Mouse (Mus musculus) neural tube, embryonic 12.5 days (tissue): ENCODE measurements around the gene Gngt2. TPM values are rescaled to one million over a fixed set of nuclear protein-coding genes. Genes with fewer than 3 reads are reported as not detected.

Experiments
- ATAC-seq: fragments of 200-750 bp; cut with Nextera tagmentation; 2 replicates; pipeline ENCODE4 v1.8.0; 2017; ENCODE audit warnings: low read depth, mild to moderate bottlenecking, moderate TSS enrichment, moderate library complexity; ENCODE audit not compliant: low FRiP score
- H3K27ac ChIP-seq: fragments of 300-500 bp; sonication (generic); 2 replicates; pipeline ENCODE4 v1.5.1; 2016
- H3K27me3 ChIP-seq: fragments of 300-500 bp; sonication (generic); replicated peaks from 2 replicates; pipeline ENCODE4 v1.6.1; 2016; ENCODE audit warnings: mild to moderate bottlenecking
- H3K36me3 ChIP-seq: fragments of 300-500 bp; sonication (generic); 2 replicates; pipeline ENCODE4 v1.6.1; 2016; ENCODE audit warnings: mild to moderate bottlenecking
- H3K4me1 ChIP-seq: fragments of 300-500 bp; sonication (generic); 2 replicates; pipeline ENCODE4 v1.6.1; 2016
- H3K4me2 ChIP-seq: fragments of 300-500 bp; sonication (generic); replicated peaks from 2 replicates; pipeline ENCODE4 v1.6.1; 2016; ENCODE audit warnings: mild to moderate bottlenecking
- H3K4me3 ChIP-seq: fragments of 300-500 bp; sonication (generic); 2 replicates; pipeline ENCODE4 v1.5.1; 2016
- H3K9ac ChIP-seq: fragments of 300-500 bp; sonication (generic); 2 replicates; pipeline ENCODE4 v1.6.1; 2016; ENCODE audit warnings: mild to moderate bottlenecking
- H3K9me3 ChIP-seq: fragments of 300-500 bp; sonication (generic); 2 replicates; pipeline ENCODE4 v1.6.1; 2016; ENCODE audit warnings: mild to moderate bottlenecking
- WGBS: fragments of 180-500 bp; shearing (Covaris S2); methylation state at CpG from one replicate; pipeline ENCODE4 v1.1.7; 2016; 5-methylcytosine and 5-hydroxymethylcytosine counted together
- polyA plus RNA-seq: library from polyadenylated mRNA; unstranded; fragments of >200 nt; fragmentation: Nextera tagmentation; extraction: Ambion mirVana; gene quantifications from 2 replicates; pipeline ENCODE4 v1.2.1, GENCODE M21; 2016

The Gngt2 gene
- polyA plus RNA-seq, 1 experiment from 2014 or later = 5.3 TPM

DNA sequence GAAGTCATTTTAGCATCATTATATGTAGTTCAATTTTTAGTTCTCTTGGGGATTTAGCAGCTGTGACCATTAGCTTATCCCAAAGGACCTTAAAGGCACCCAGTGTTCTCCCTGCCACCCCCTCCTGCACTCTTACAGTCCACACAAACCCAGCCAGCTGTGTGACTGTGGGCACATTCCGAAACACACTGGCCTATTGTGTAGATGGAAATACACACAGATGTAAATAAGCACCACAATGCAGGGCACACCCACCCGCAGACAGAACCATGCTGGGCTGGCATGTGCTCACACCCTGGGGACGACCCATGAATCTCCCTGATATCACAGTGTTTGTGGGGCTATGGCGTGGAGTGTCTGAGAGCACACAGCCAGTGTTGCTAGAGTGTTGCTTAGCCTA lies 24.8 kb upstream of the Gngt2 start:
- no peak overlapping the region for H3K4me2 ChIP-seq
- peaks cover 12% of the 10 kb centered on the region for H3K4me1 ChIP-seq
- no peak for ATAC-seq

DNA sequence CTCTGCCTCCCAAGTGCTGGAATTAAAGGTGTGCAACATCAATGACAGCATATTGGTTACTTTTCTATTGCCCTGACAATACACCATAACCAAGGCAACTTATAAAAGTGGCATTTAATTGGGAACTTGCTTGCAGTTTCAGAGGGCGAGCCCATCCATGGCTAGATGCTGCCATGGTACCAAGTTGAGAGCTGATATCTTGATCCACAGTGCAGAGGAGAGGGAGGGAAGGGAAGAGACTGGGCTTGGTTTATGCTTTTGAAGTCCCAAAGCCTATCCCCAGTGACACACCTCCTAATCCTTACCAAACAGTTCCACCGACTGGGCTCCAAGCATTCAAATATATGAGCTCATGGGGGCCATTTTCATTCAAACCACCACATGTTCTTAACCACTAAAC lies 22.9 kb upstream of the Gngt2 start:
- no peak overlapping the region for H3K4me3 ChIP-seq
- H3K9me3 ChIP-seq = no peaks in the 10 kb centered on the region
- H3K27ac ChIP-seq = no peak overlapping the region
- H3K27me3 ChIP-seq = no peaks in the 10 kb centered on the region; the same call in 1 of the 2 replicates
- no peak overlapping the region for H3K9ac ChIP-seq
- H3K4me1 ChIP-seq = peaks cover 12% of the 10 kb centered on the region
- no peaks in the 10 kb centered on the region for H3K36me3 ChIP-seq
- H3K4me2 ChIP-seq = no peak overlapping the region
- 83% methylated on average over 2 of the region's 2 CpGs for WGBS
- no peak for ATAC-seq

More for the DNA sequence above, 24.8 kb upstream of the Gngt2 start:
- Histone ChIP-seq H3K27me3 (no peaks in the 10 kb centered on the region; the same call in 1 of the 2 replicates), H3K4me3 (no peak overlapping the region), H3K9me3 (peaks cover 7% of the 10 kb centered on the region; the same call in 1 of the 2 replicates), H3K9ac (no peak overlapping the region), H3K27ac (no peak overlapping the region), H3K36me3 (no peaks in the 10 kb centered on the region)
- 51% methylated on average over 4 of the region's 4 CpGs for WGBS

DNA sequence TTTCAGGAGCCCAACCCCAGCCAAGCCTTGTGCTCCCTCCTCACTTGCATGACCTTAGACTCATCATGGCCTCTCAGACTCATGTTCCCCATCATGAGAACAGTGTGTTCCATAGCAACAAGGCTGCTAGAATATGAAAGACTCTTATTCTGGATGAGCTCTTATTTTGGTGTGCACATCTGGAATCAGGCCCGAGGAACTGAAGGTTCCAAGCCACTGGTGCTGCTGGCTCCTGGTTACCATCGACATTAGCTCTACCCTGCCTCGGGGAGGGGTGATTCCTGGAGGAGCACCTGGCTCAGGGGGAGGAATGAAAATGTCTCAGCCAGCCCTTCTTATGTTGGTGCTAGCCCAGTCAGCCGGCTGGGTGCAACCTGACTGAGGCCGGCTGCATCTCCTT lies 22.2 kb upstream of the Gngt2 start:
- ATAC-seq = no peak
- Histone ChIP-seq H3K4me2 (no peak overlapping the region), H3K36me3 (no peaks in the 10 kb centered on the region), H3K4me1 (peaks cover 7% of the 10 kb centered on the region), H3K27ac (no peak overlapping the region), H3K27me3 (no peaks in the 10 kb centered on the region; the same call in 1 of the 2 replicates), H3K9ac (no peak overlapping the region), H3K4me3 (no peak overlapping the region), H3K9me3 (no peaks in the 10 kb centered on the region)
- WGBS = 85% methylated on average over 5 of the region's 5 CpGs

DNA sequence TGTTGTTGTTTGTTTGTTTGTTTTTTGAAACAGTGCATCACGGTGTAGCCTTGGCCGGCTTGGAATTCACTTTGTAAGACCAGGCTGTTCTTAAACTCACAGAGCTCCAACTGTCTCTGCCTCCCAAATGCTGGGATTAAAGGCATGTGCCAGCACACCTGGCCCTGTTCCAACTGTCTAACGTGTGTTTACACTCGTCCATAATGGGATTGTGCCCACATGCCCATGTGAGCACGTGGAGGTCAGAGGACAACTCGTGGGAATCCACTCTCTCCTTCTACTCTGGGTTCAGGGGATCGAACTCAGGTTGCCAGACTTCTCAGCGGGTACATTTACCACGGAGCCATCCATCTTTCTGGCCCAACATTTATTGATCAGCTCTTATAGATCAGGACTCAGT lies 21.6 kb upstream of the Gngt2 start:
- no peaks in the 10 kb centered on the region for H3K36me3 ChIP-seq
- ATAC-seq = no peak
- 0 out of 2 replicates have a peak, but pooled peaks cover 3% of the 10 kb centered on the region for H3K4me1 ChIP-seq
- 82% methylated on average over 9 of the region's 9 CpGs for WGBS
- H3K4me3 ChIP-seq = no peak overlapping the region
- H3K27ac ChIP-seq = no peak overlapping the region
- no peaks in the 10 kb centered on the region for H3K9me3 ChIP-seq
- no peaks in the 10 kb centered on the region; the same call in 1 of the 2 replicates for H3K27me3 ChIP-seq
- H3K4me2 ChIP-seq = no peak overlapping the region
- no peak overlapping the region for H3K9ac ChIP-seq

DNA sequence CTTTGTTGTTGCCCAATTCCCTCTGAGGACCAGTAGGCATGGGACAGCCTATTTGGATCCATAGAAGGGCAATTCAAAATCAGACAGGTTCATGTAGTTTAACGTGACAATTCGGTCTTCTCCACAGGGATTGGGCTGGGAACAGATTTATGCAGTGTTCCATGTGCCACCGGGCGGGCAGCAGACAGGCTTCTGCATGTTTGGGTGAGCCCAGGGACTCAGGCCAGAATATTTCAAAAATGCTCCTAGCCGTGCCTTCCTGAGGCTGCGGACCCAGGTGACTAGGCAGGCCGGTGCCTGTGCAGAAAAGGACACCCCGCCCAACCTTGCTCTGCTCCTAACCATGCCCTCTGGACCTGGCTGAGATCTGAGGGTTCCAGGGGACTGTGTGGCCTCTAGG lies 17.9 kb upstream of the Gngt2 start:
- WGBS = 91% methylated on average over 8 of the region's 8 CpGs
- H3K4me1 ChIP-seq = no peaks in the 10 kb centered on the region
- H3K9me3 ChIP-seq = no peaks in the 10 kb centered on the region
- H3K27me3 ChIP-seq = peaks cover 14% of the 10 kb centered on the region; the same call in 1 of the 2 replicates
- no peaks in the 10 kb centered on the region for H3K36me3 ChIP-seq
- no peak overlapping the region for H3K9ac ChIP-seq
- ATAC-seq = no peak
- H3K27ac ChIP-seq = no peak overlapping the region
- H3K4me3 ChIP-seq = no peak overlapping the region
- H3K4me2 ChIP-seq = no peak overlapping the region

DNA sequence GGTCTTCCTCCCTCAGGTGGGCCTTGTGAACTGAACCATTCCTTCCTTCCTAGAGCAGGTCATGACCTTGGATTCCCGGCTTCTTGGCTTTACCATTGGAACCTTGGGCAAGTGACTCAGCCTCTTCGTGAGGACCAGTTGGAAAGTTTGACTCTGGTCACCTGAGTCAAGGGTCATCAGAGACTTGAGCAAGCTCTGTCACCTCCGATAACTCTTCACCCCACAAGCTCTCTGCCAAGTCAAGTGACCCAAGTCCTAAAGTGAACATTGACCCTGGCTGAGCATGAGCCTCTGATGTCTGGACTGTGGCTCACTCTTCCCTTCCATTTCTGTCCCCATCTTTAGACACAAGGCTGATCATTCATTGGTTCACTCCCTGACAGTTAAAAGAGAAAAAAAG lies 15.5 kb upstream of the Gngt2 start:
- H3K36me3 ChIP-seq = no peaks in the 10 kb centered on the region
- peaks cover 7% of the 10 kb centered on the region for H3K4me1 ChIP-seq
- H3K4me2 ChIP-seq = no peak overlapping the region
- H3K27me3 ChIP-seq = peaks cover 36% of the 10 kb centered on the region
- no peak for ATAC-seq
- H3K9me3 ChIP-seq = no peaks in the 10 kb centered on the region
- no peak overlapping the region for H3K27ac ChIP-seq
- 86% methylated on average over 3 of the region's 3 CpGs for WGBS
- no peak overlapping the region for H3K9ac ChIP-seq
- no peak overlapping the region for H3K4me3 ChIP-seq

DNA sequence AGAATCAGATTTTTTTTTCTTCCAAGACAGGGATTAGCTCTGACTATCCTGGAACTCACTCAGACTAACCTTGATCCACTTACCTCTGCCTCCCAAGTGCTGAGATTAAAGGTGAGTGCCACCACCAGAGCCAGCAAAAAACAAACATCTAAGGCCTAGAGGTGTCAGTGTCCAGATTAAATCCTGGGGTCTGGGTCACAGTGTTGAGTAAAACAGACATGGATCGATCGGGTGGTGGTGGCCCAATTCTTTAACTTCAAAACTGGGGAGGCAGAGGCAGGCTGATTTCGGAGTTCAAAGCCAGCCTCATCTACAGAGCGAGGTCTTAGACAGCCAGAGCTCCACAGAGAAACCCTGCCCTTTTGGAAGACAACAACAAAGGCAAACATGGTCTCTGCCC lies 14.6 kb upstream of the Gngt2 start:
- Histone ChIP-seq H3K4me2 (no peak overlapping the region), H3K4me1 (peaks cover 7% of the 10 kb centered on the region), H3K9me3 (no peaks in the 10 kb centered on the region), H3K9ac (no peak overlapping the region), H3K4me3 (no peak overlapping the region), H3K27me3 (peaks cover 46% of the 10 kb centered on the region), H3K27ac (no peak overlapping the region), H3K36me3 (no peaks in the 10 kb centered on the region)
- WGBS = 94% methylated on average over 4 of the region's 4 CpGs
- ATAC-seq = no peak

DNA sequence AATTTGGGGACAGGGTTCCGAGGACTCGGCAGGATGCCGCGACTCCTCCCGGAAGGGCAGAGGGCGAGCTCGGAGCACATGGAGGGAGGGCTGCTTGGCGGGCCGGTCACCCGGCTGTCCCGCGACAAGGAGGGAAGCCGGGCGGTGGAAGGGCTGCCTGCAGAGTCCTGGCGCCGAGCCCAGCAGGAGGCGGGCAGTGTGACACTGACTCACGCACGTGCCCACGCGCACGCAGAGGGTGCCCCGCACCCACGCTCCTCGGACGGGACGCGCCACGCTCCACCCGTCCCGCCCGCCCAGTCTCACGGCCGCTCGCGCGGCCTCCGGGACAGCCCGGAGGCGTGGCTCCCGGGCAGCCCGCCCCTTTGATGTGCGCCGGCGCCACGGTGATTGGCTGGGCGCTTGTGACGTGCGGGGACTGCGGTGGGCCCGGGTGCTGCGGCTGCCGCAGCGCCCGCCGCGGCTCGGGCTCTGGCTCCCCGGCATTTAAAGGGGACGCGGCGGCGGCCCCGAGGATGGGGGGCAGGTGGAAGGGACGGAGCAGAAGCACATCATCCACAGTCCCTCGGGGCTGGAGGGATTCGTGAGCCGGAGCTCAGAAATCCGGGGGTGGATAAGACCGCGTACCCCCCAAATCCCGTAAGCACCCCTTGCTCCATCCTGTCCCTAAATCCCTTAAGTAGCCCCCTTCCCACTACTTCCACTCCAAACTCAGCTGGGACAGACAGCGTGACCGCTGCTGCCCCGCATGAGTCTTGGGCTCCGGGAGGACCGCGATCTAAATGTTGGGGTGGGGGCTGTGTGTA lies 12.7 kb upstream of the Gngt2 start, which contains the start of gene Phospho1:
Gene Phospho1 (plus strand): TSS at position 429 of the 806 bp plus-strand sequence.
- Histone ChIP-seq H3K27me3 (peaks cover 62% of the 10 kb centered on the region), H3K27ac (no peak within 1 kb of the TSS), H3K9ac (peak within 1 kb of the TSS; percentile 69), H3K4me1 (peaks cover 7% of the 10 kb centered on the region), H3K4me2 (peak within 1 kb of the TSS; percentile 96), H3K36me3 (no peaks in the 10 kb centered on the region), H3K9me3 (no peaks in the 10 kb centered on the region), H3K4me3 (peak within 1 kb of the TSS; percentile 70)
- under 1% methylated on average over 78 of the region's 78 CpGs for WGBS
- ATAC-seq = peak; percentile 94

DNA sequence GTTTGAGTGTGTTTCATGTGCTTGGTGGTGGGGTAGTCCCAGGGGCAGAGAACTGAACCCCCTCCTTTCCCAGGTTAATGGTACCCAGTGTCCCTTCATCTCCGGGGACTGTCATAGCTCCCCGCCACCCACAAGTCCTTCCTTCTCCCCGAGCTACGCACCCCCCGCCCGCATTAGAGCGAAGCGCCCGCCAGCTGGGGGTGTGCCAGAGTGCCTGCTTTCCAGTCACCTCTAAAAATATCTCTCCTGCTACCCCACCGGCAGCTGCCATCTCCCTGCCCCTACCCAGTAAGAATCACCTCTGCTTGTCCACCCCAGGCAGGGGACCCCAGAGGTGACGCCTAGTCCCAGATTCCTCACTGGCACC lies 12.2 kb upstream of the Gngt2 start:
- Histone ChIP-seq H3K4me3 (peak overlapping the region; percentile 70), H3K27me3 (peaks cover 68% of the 10 kb centered on the region), H3K9ac (peak overlapping the region; percentile 69), H3K9me3 (no peaks in the 10 kb centered on the region), H3K4me2 (peak overlapping the region; percentile 96), H3K4me1 (peaks cover 7% of the 10 kb centered on the region), H3K36me3 (no peaks in the 10 kb centered on the region), H3K27ac (no peak overlapping the region)
- ATAC-seq = 0 out of 2 replicates have a peak, but pooled peaks have one; percentile 30
- whole genome bisulfite sequencing = under 1% methylated on average over 11 of the region's 11 CpGs

DNA sequence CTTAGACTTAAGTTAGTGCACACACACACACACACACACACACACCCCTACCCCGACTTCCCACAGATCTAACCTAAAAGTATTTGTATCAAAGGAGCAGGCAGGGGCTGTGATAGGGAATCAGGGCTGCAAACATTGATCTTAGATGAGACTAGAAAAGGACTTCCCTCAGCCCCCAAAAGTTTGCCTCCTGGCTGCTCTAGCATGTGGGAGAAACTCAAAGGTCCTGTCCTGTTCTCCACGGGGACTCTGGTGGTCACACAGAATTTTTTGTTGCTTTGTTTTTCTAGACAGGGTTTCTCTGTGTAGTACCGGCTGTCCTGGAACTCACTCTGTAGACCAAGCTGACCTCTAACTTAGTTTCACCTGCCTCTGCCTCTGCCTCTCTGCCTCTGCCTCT lies 11.4 kb upstream of the Gngt2 start:
- Histone ChIP-seq H3K4me1 (peaks cover 12% of the 10 kb centered on the region), H3K36me3 (no peaks in the 10 kb centered on the region), H3K9ac (no peak overlapping the region), H3K4me3 (no peak overlapping the region), H3K27me3 (peaks cover 75% of the 10 kb centered on the region), H3K27ac (no peak overlapping the region), H3K4me2 (no peak overlapping the region), H3K9me3 (no peaks in the 10 kb centered on the region)
- ATAC-seq = no peak
- WGBS = 50% methylated on average over 3 of the region's 3 CpGs

DNA sequence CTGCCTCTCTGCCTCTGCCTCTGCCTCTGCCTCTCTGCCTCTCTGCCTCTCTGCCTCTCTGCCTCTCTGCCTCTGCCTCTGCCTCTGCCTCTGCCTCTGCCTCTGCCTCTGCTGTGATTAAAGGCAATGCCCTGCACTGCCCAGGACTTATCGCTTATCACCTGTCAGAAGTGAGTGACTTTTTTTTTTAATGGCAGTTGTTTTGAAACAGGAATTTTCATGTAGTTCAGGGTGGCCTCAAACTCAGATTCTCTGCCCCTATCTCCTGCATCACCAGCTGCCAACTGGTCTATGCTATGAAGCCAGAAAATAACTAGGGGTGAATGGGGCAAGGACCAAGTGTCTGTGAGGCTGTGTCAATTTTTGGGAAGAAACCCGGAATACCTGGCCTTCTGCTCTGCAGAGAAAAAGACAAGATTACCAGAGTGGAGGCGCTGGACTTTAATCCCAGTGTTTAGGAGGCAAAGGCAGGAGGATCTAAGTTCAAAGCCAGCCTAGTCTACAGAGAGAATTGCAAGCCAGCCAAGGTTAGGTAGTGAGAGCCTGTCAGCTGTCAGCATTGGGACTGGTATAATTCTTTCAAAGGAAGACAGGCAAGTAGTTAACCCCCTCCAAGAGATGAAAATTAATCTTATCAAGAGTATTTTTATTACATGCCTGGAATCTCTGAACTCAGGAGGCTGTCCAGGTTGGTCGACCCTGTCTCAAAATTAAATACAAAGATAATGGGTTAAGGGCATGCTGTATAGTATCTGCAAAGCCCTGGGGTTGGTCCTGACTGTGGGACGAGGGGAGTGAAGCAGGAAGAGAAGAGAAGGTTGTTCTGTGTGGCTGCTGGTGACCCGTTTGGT lies 10.5 kb upstream of the Gngt2 start:
- Histone ChIP-seq H3K4me3 (no peak overlapping the region), H3K36me3 (no peaks in the 10 kb centered on the region), H3K27ac (no peak overlapping the region), H3K4me1 (peaks cover 20% of the 10 kb centered on the region), H3K4me2 (no peak overlapping the region), H3K27me3 (peaks cover 84% of the 10 kb centered on the region), H3K9me3 (no peaks in the 10 kb centered on the region), H3K9ac (no peak overlapping the region)
- no peak for ATAC-seq
- 54% methylated on average over 6 of the region's 6 CpGs for WGBS

DNA sequence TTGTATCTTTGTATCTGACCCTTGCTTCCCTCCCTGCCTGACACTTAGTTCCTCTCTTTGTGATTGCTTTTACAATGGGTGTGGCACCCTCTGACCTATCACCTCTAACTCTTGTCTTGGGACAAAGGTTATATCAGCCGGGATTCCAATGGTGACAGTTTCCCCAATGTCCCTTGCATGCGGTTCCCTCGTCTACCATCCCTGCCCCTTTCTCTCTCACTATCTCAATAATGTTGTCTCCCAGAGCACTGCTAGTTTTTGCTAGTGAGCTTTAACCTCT lies 9.9 kb upstream of the Gngt2 start:
- Histone ChIP-seq H3K9me3 (no peaks in the 10 kb centered on the region), H3K27me3 (peaks cover 90% of the 10 kb centered on the region), H3K4me1 (peaks cover 22% of the 10 kb centered on the region), H3K9ac (no peak overlapping the region), H3K36me3 (no peaks in the 10 kb centered on the region), H3K27ac (no peak overlapping the region), H3K4me2 (no peak overlapping the region), H3K4me3 (no peak overlapping the region)
- 18% methylated on average over 3 of the region's 3 CpGs for WGBS
- ATAC-seq = no peak
